Mouse (Mus musculus) heart, postnatal 14 days (tissue): ENCODE measurements around the gene Hist1h2ab. TPM values are rescaled to one million over a fixed set of nuclear protein-coding genes. Genes with fewer than 3 reads are reported as not detected.
"Not testable (repeated sequence)": the region's sequence is repeated elsewhere in the genome, so short reads cannot be mapped to it uniquely, and the experiment has no call there.

ENCODE experiments used
- DNase-seq, 2 experiments: peaks; one replicate each; pipeline ENCODE4 v3.0.0; 2021 to 2022
- intact Hi-C: fragments of 180-260 bp; cut with DNase I; formaldehyde crosslinking; loops from one replicate; pipeline ENCODE4 v1.15.1; 2025
- long read RNA-seq, 2 experiments: library from polyadenylated mRNA; stranded (forward); transcript quantifications; one replicate each; pipeline ENCODE4 v2.0.0; 2021
- total RNA-seq, 2 experiments: library from RNA; stranded (reverse); gene quantifications; 2 replicates each; pipeline ENCODE4 v1.2.3; 2021

The Hist1h2ab gene
- 100 to 1,000 TPM in 1 of 2 experiments, 10 to 100 TPM in 1; 54.2 to 146 TPM for total RNA-seq
- long read RNA-seq, experiment 1, result 0 reads
- long read RNA-seq, experiment 2, result 0 reads

DNA sequence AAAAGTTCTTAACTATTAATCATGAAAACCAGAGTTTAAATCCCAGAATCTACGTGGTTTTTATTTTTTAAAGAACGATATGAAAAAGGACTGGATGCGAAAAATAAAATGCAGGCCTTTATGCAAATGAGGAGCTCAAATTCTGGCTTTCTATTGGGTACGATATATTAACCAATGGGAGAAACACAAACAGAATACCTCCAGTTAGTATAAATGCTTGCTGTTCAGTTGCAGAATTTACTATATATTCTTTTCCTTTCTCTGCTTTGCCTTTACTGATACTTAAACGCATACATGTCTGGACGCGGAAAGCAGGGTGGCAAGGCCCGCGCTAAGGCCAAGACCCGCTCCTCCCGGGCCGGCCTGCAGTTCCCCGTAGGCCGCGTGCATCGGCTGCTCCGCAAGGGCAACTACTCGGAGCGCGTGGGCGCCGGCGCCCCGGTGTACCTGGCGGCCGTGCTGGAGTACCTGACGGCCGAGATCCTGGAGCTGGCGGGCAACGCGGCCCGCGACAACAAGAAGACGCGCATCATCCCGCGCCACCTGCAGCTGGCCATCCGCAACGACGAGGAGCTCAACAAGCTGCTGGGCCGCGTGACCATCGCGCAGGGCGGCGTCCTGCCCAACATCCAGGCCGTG lies at the start of gene Hist1h2ab:
TSS of gene Hist1h2ab (plus strand) at position 288 of the 639 bp plus-strand sequence.
- DNase-seq, result peak in 1 of 2 experiments; percentile 52
- intact Hi-C loops, result loop anchor here (10.0 kb wide), 1 partner anchor 1926 kb away; no protein-coding TSS in a partner anchor

DNA sequence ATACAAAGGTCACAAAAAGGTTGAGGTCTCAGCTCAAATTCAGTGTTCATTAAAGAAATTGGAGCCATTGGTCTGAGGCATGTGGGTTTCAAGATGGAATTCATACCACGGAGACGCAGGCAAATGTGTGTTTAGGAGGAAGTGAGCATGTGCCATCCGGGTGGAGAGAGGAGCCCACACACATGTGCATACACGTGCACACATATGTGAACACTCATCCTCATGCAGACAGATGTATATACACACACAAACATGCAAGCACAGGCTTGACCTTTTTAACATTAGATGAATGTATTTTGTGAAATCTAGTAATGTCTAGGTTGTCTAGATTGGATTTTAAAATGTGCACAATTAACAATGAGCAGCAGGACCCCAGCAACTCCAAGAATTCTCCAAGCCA lies 48.7 kb upstream of the Hist1h2ab start:
- no peak for DNase-seq

DNA sequence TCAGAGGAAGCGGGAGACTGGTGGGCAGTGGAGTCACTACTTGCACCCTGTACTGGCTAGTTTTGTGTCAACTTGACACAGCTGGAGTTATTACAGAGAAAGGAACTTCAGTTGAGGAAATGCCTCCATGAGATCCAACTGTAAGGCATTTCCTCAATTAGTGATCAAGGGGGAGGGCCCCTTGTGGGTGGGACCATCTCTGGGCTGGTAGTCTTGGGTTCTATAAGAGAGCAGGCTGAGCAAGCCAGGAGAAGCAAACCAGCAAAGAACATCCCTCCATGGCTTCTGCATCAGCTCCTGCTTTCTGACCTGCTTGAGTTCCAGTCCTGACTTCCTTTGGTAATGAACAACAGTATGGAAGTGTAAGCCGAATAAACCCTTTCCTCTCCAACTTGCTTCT lies 48.1 kb upstream of the Hist1h2ab start:
- intact Hi-C loops, DNase-seq: not testable (repeated sequence)

More for the DNA sequence above, 48.7 kb upstream of the Hist1h2ab start:
- intact Hi-C loops, result no loop called here

DNA sequence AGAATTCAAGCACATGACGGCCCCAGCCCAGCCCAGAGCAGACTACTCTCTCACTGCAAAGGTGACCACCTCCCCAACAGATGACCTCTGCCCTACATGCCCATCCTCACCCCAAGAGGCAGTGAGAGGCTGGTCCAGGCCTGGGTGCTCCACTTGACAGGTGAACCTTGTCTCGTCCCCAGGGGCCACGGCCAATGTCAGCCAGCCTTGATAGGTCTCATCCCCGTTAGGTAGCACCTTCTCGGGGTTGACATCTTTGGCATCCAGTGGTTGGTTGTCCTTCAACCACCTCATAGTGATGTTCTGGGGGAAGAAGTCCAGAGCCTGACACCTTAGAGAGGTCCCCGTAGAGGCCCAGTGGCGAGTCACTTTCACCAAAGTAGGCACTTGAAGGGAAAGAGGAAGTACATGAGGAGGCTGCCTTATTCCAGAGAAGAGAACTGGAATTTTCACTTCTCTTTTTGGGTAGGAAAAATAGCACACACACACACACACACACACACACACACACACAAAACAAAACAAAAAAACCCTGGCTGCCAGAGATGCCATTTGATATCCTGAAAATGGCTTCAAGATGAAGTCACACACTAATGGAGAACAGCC lies 45.1 kb upstream of the Hist1h2ab start:
- DNase-seq, result no peak
- intact Hi-C loops, result no loop called here

DNA sequence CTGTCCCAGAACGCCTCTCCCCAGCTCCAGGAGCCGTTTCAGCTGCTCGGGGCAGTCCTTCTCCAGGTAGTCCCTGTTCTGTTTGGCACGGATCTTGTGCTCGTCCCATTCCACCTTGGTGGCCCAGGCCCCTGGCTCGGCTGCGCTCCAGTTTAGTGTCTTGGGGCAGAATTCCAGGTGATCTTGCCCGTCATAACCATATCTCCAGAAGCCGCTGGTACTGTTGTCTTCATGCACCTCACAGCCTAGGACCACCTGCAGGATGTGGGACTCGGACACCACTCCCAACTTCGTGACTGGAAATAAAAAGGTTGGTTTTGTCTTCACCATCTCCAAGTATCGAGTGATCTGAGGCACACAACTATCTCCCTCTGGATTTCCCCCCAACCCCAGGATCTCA lies 44.2 kb upstream of the Hist1h2ab start:
- DNase-seq, result no peak
- intact Hi-C loops, result no loop called here

DNA sequence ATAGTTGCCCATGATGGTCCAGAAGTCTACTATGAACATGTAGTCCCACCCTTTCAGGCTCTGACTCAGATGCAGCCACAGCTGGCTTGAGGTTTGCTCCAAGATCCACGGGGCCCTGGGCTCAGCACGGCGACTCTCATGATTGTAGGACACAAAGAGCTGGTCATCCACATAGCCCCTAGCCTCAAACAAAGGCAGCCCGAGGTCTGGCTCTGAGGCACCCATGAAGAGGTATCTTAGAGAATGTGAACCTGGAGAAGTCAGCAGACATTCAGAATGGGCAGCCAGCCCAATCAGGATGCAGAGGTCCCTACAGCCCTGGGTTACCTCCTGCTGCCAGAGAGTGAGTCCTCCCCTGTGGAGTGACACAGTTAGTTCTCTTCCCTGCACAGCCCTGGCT lies 42.9 kb upstream of the Hist1h2ab start:
- DNase-seq, result no peak
- intact Hi-C loops, result no loop called here

DNA sequence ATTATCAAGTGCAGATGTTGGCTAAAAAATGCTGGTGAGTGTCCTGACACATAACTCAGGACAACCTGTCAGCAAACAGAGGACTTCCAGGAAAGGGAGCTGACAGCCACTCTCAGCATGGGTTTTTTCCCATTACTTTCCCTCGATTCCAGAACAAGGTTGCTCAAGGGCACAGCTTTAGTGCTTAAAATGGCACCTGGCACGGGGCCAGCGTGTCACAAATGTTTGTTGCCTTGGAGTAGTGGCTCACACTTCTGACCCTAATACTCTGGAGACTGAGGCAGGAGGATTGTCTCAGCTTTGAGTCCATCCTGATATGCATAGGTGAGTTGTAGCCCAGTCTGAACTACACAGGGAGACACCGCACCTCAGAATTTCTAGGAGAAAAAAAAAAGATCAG lies 42.3 kb upstream of the Hist1h2ab start:
- intact Hi-C loops, result no loop called here
- DNase-seq, result no peak

DNA sequence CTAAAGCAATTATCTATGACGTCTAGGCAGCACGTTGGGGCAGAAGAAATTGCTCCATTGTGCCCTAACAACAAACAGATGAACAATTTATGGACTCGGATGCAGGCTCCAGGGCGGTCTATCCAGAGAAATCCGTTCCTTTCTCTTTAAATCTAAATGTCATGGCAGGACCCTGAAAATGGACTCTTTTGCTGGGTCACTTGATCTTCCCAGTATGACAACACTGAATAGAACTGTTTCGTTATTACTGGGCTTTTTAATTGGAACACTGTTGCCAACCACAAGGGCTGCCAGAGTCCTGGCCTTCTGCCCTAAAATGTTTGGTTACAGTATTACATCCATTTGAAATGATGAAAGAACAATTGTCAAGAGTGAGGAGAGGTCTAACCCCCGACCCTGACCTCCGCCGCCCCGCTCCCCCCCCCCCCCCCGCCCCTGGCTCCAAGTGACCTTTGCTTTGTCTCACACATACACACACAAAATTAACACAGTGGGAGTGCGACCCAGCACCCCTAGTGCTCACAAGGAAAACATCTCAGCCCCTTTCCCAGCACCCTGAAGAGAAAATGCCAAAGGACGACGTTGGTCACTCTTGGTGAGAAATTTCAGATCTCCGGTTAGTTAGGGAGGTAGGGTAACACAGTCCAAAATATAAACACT lies 41.1 kb upstream of the Hist1h2ab start:
- intact Hi-C loops, result no loop called here
- peak in 1 of 2 experiments; percentile 29 for DNase-seq

DNA sequence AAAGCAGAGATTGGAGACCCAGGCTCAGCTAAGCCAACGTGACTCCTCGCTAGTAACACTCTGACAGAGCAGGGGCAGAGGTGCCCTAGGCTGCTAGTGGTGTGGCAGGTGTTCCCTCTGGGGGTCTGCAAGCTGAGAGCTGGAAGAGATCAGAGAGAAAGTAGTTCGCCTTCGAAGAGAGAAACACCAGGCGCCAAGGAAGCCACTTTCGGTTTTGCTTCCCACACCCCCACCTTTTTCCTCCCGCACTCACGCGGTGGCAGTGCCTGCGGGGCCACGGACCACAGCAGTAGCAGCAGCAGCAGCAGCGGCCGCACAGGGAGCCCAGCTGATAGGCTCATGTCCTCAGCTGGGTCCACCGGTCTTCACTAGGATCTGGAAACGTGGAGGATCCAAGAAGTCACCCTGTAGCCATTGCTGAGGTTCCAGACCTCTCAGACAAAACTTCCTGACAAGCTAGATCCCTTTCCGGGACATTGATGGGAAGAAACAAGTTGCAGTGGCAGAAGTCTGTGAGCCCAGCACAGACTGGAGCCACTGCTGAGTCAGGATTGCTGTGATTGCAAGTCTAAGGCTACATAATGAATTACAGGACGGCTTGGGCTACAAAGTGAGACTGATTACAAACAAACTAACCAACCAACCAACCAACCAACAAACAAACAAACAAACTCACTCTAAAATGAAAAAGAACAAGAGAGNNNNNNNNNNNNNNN lies 40.4 kb upstream of the Hist1h2ab start, which contains the start of gene Hfe:
TSS of gene Hfe (minus strand) at position 481 of the 716 bp plus-strand sequence.
- DNase-seq, result peak; percentile 57 to 65
- intact Hi-C loops, result no loop called here

DNA sequence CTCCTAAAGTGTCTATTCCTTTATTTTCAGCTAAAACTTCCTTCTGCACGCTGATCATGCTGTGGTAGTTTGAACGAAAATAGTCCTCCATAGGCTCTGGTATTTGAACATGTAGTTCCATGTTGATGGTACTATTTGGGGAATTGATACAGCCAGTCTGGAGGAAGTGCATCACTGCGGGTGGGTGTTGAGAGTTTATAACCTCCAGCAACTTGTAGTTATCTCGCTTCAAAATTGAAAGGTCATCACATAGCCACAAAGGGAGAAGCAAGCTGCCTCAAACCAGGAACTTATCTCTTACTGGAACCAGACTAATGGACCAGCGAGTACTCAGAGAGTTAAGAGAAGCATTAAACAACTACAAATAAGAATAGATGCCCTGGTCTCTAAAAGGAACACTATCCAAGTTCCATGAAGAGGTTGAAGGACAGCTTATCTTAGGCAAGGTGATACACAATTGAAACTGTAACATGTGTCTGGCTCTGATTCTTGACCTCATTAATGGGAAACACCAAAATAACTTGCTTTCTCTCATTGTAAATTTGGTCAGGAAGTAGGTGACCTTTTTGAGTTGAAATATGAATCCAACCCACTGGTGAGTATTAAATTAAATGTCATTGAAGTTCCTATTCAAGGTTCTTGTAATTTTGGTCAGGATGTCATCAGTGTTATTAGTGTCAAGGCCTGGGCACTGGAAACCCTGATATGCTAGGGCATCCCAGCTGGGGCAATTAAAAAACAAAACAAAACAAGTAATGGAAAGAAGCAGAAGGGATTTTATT lies 34.5 kb upstream of the Hist1h2ab start:
- intact Hi-C loops, result no loop called here
- DNase-seq, result no peak

DNA sequence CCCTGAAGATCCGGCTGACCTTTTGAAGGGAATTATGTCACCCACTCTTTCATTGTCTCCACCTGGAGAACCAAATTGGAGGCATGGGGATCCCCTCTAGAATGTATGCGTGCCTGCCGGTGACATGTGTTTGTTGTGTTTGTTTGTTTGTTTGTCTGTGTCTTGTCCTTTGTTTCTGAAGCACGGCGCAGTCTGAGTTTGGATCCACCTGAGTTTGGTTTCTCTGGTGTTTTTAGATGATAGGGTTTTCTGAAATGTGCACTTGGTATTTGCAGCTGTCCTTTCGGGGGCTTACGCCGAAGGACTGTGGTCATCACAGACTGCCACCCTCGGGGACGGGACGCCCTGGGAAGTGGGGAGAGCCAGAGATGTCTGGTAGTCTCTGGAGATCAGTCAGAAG lies 33.8 kb upstream of the Hist1h2ab start:
- DNase-seq, result no peak
- intact Hi-C loops, result no loop called here

DNA sequence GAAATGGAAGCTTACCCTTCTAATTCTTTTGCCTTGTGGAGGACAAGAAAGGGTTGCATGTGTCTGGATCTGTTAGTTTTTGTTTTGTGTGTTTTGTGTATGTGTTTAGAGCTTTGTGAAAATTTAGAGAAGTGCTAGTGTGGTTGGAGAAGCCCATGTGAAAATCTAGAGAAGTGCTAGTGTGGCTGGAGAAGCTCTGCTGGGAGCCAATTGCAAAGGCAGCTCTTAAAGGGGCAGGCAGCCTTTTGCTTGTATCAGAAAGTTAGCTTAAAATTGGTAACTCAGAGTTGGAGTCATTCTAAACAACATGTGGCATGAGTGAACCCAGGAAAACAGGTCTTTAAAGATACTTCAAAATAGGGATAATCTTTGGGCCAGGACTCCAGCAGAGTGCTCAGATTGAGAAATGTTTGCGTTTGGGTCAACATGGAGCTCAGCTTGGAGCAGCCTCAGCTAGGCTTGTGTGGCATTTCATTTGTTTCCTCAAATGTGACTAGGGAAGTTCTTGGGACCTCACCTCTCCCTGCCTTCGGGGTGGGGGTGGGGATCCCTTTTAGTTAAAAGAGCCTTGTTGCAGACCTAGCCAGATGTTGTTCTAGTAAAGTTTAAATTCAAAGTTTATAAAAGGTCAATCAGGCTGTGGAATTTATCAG lies 33.2 kb upstream of the Hist1h2ab start:
- intact Hi-C loops, DNase-seq: not testable (repeated sequence)

DNA sequence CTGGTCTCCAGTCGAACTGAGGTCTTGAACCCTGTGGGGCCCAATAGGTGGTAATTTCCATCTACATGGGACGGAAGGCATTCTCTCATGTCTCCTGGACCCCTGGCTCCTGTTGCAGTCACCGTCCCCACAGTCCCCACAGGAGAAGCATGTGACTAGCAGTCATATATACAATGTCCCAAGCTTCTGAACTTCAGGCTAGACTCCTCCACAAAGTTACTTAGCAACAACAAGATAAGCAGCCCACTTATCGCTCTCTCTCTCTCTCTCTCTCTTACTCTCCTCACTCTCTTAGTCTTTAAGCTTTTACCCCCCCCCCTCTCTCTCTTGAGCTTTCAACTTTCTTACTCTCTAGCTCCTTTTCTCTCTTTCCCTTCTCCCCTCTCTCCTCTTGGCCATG lies 26.7 kb upstream of the Hist1h2ab start:
- intact Hi-C loops, result no loop called here
- DNase-seq, result no peak

DNA sequence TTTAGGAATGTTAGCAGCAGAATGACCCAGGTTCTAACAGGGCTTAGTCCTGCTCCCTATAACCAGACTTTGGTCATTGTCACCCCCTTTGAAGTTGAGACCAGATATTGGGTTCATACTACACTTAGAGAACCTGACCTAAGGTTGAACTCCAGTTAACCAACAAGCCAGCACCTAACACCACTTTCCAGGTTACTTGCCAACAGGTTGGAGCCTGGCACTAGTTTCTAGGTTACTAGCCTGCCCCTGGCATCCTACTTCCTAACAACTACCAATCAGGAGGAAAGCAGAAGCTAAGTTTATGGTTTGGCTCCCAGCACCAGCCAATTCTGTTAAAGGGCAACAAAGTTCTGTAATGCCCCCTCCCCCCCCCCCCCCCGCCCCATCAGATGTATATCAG lies 25.7 kb upstream of the Hist1h2ab start:
- DNase-seq, result no peak
- intact Hi-C loops, result no loop called here

DNA sequence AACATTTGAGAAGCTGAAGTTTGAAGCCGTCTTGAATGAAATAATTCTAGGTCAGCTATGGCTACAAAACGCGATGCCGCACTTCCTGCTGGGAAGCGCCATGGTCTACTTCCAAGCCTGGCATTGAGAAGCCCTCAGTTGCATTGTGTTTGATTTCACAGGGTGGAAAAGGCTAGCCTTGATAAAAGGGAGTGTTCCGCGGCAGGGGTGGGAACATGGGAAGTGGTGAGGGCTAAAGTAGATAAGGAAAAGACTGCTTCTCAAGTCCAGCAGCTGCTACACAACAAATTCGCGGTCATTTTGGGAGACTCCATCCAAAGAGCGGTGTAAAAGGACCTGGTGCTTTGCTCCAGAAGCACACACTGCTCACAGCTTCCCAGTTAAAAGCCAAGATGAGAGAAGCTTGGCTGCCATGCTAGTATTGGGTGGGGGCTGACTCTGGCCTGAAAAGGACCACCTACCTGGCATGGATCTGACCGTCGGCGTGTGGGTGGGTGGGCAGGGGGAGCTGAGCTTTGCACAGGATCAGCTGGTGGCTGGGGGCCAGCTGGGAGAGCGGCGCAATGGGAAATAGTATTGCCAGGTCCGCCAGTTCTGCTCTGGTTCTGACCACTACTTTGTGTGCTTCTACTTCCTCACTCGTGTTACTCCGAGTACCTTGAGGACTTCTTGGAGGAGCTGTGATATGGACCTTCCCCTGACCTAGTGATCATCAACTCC lies 22.3 kb upstream of the Hist1h2ab start:
- intact Hi-C loops, result no loop called here
- DNase-seq, result no peak

DNA sequence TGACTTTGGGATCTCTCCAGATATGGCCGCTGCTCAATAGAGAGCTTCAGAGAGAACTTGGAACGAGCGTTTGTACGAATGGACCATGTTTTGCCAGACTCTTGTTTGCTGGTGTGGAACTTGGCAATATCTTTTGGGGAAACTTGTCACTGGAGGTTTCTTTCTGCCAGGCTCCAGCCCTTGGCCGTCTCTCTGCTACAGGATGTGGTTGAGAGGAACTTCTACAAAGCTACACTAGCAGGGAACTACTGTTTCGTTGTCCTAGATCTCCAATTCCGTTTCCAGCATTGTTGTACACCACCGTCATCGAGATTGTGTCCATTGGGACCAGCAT lies 21.8 kb upstream of the Hist1h2ab start:
- intact Hi-C loops, result no loop called here
- DNase-seq, result no peak

DNA sequence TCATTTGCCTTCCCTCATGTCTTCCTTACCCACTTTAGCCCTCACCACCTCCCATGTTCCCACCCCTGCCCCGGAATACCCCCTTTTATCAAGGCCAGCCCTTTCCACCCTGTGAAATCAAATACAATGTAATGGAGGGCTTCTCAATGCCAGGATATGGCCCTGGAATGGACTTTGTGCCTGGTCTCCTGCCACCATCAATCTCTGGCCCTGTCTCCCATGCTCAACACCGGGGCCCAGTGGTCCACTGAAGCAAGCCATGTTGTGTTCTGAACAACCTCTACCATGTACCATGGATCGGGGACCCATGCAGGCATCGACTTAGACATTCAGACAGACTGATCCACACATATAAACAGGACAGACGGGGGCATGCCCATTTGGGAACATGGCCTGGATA lies 21.2 kb upstream of the Hist1h2ab start:
- DNase-seq, result no peak
- intact Hi-C loops, result loop anchor here (10.0 kb wide), 1 partner anchor 45 kb away; the partner anchor contains the start of genes Hist1h2ac and Hist1h2bc

DNA sequence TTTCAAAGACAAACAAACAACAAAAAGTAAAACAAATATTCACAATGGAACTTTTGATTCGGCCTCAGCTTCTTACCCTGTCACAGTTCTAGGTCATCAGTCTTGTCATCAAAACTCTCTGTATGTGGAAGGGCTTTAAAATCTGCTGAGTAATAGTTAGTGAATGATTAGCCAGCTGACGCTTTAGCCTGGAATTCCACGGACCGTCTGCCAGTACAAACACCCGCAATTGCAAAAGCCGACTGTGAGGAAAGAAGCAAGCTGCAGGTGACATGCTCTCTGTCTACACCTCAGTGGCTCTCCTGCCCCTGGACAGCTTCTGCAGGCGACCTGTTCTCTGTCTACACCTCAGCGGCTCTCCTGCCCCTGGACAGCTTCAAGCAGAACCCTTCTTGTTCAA lies 20.4 kb upstream of the Hist1h2ab start:
- DNase-seq, result peak in 1 of 2 experiments; percentile 41
- intact Hi-C loops, result loop anchor here (10.0 kb wide), 1 partner anchor 46 kb away; the partner anchor contains the start of genes Hist1h2ac and Hist1h2bc
